Mouse (Mus musculus) ES-E14 (cell line): ENCODE measurements around the gene Cryaa. TPM values are rescaled to one million over a fixed set of nuclear protein-coding genes. Genes with fewer than 3 reads are reported as not detected.

Experiments used
- DNase-seq: peaks from one replicate; pipeline ENCODE4 v3.0.0-alpha.2; 2013; ENCODE audit warnings: low read depth, low spot score
- H3K27ac ChIP-seq: 2 replicates; pipeline ENCODE4 v1.5.1; 2012; ENCODE audit warnings: low read depth, mild to moderate bottlenecking, low read length, moderate library complexity, mixed read lengths; ENCODE audit not compliant: poor library complexity, insufficient read depth, severe bottlenecking
- H3K36me3 ChIP-seq: 2 replicates; pipeline ENCODE4 v1.6.1; 2012; ENCODE audit warnings: mild to moderate bottlenecking, low read length, moderate library complexity, mixed read lengths; ENCODE audit not compliant: control insufficient read depth, poor library complexity, insufficient read depth, severe bottlenecking
- H3K4me1 ChIP-seq, 2 experiments: fragments of 150-350 bp in 1 of 2; sonication (generic) in 1 of 2; 2 replicates each; pipeline ENCODE4 v1.6.1; 2012; ENCODE audit warnings: low read length in 2 of 2, mild to moderate bottlenecking in 1 of 2, mixed read lengths in 1 of 2; ENCODE audit not compliant: control insufficient read depth in 2 of 2, insufficient read depth in 2 of 2, poor library complexity in 1 of 2
- H3K4me3 ChIP-seq, 2 experiments: fragments of 150-350 bp in 1 of 2; sonication (generic) in 1 of 2; 2 replicates each; pipeline ENCODE4 v1.5.1; 2012; ENCODE audit warnings: low read length in 2 of 2, low read depth in 1 of 2, mild to moderate bottlenecking in 1 of 2, mixed read lengths in 1 of 2; ENCODE audit not compliant: insufficient read depth in 1 of 2, poor library complexity in 1 of 2, severe bottlenecking in 1 of 2
- H3K9ac ChIP-seq: 2 replicates; pipeline ENCODE4 v1.6.1; 2012; ENCODE audit warnings: low read depth, mild to moderate bottlenecking, low read length, mixed read lengths; ENCODE audit not compliant: poor library complexity, insufficient read depth, severe bottlenecking
- H3K9me3 ChIP-seq: fragments of 150-350 bp; sonication (generic); 2 replicates; pipeline ENCODE4 v1.6.1; 2012; ENCODE audit warnings: low read depth, mild to moderate bottlenecking, low read length; ENCODE audit not compliant: control insufficient read depth, insufficient read depth
- CHD2 ChIP-seq: IDR thresholded peaks from 2 replicates; pipeline ENCODE4 v1.6.1; 2014; ENCODE audit warnings: mild to moderate bottlenecking, low read depth, low read length, inconsistent platforms
- HCFC1 ChIP-seq: IDR thresholded peaks from 2 replicates; pipeline ENCODE4 v1.6.1; 2012; ENCODE audit warnings: low read length, inconsistent platforms, borderline replicate concordance; ENCODE audit not compliant: insufficient read depth
- MAFK ChIP-seq: IDR thresholded peaks from 2 replicates; pipeline ENCODE4 v1.6.1; 2014; ENCODE audit warnings: mild to moderate bottlenecking, low read depth, low read length, inconsistent platforms; ENCODE audit not compliant: insufficient read depth
- ZC3H11A ChIP-seq: IDR thresholded peaks from 2 replicates; pipeline ENCODE4 v1.6.1; 2012; ENCODE audit warnings: low read depth, mild to moderate bottlenecking, inconsistent platforms, low read length, borderline replicate concordance
- ZNF384 ChIP-seq: IDR thresholded peaks from 2 replicates; pipeline ENCODE4 v1.6.1; 2012; ENCODE audit warnings: low read depth, low read length, inconsistent platforms
- in situ Hi-C, 2 experiments: fragments of 600-800 bp; cut with MboI; formaldehyde crosslinking; loops; one replicate each; pipeline ENCODE4 v1.15.1; 2025; ENCODE audit warnings: low sequenced_read_pairs in 2 of 2, inconsistent platforms in 1 of 2; ENCODE audit not compliant: unreplicated experiment in 2 of 2
- total RNA-seq: library from RNA; depleted of rRNA; stranded (reverse); fragments of 300-350 nt; gene quantifications from 2 replicates; pipeline ENCODE4 v1.2.3, GENCODE M21; 2012; rRNA removed

Gene Cryaa
- total RNA-seq: 0.36 TPM in 1 of 2 replicates, not detected in the other

GRCm38 (mm10) chr17:31677507-31677906 lies at the start of gene Cryaa:
Cryaa (plus strand) TSS chr17:31677807.
- H3K36me3 ChIP-seq: no peaks in the 10 kb centered on the region
- H3K9ac ChIP-seq: no peak within 1 kb of the TSS
- in situ Hi-C loops: no loop called here
- H3K27ac ChIP-seq: no peak within 1 kb of the TSS
- H3K9me3 ChIP-seq: no peaks in the 10 kb centered on the region
- no peaks in the 10 kb centered on the region; a peak in 1 of 4 replicates for H3K4me1 ChIP-seq
- H3K4me3 ChIP-seq: no peak within 1 kb of the TSS
- no peak for DNase-seq
- TF ChIP-seq HCFC1 (no peak), MAFK (no peak), ZNF384 (no peak), CHD2 (no peak), ZC3H11A (no peak)

DNA sequence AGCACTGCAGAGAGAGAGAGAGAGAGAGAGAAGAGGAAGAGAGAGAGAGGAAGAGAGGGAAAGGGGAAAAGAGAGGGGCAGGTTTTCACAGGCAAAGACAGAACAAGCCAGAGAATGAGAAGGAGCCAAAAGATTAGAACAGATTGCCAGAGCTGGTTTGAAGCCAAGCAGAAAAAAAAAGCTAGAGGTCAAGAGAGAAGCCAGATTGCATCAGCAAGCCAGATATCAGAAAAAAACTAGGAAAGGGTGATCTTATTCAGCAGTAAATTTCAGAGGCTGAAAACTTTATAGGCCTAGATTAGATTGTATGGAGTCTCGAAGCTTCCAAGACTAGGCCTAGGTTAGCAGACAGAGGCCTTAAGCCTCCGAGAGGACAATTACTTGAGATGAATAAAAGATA lies 49.6 kb upstream of the Cryaa start:
- no peaks in the 10 kb centered on the region for H3K4me1 ChIP-seq
- in situ Hi-C loops: no loop called here
- H3K9ac ChIP-seq: no peak overlapping the region
- TF ChIP-seq MAFK (no peak), CHD2 (no peak), ZNF384 (no peak), HCFC1 (no peak), ZC3H11A (no peak)
- no peak for DNase-seq
- H3K36me3 ChIP-seq: no peaks in the 10 kb centered on the region
- no peaks in the 10 kb centered on the region for H3K9me3 ChIP-seq
- H3K4me3 ChIP-seq: no peak overlapping the region
- no peak overlapping the region for H3K27ac ChIP-seq

GRCm38 (mm10) chr17:31631081-31631800 lies 46.4 kb upstream of the Cryaa start:
- TF ChIP-seq ZC3H11A: no peak
- TF ChIP-seq ZNF384: no peak
- TF ChIP-seq HCFC1: no peak
- no peak for TF ChIP-seq MAFK
- no peak for TF ChIP-seq CHD2
- no peak overlapping the region for H3K27ac ChIP-seq
- no peak for DNase-seq
- in situ Hi-C loops: no loop called here
- H3K9me3 ChIP-seq: no peaks in the 10 kb centered on the region
- H3K36me3 ChIP-seq: no peaks in the 10 kb centered on the region
- H3K4me1 ChIP-seq: 0 out of 4 replicates have a peak, but pooled peaks cover 0 to under 1% of the 10 kb centered on the region in 2 experiments
- no peak overlapping the region for H3K9ac ChIP-seq
- no peak overlapping the region for H3K4me3 ChIP-seq

DNA sequence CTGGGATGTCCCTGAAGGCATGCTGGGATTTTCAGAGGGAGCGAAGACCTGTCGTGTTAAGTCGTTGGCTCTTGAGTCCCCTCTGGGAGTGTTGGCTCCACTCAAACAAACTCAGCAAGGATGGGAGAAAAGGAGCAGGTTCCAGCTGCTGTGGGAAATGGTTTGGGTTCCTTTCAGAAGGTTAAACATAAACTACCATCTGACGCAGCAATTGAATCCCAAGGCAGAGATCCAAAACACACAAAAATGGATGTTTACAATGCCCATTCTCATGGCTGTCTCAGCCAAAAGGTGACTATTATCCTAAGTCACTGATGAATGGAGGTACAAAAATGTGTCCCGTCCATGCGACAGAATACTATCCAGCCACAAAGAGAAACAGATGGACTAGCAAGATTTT lies 44.6 kb upstream of the Cryaa start:
- Histone ChIP-seq H3K9ac (no peak overlapping the region), H3K4me3 (no peak overlapping the region), H3K9me3 (no peaks in the 10 kb centered on the region), H3K36me3 (no peaks in the 10 kb centered on the region), H3K4me1 (0 out of 4 replicates have a peak, but pooled peaks cover 0 to 2% of the 10 kb centered on the region in 2 experiments), H3K27ac (no peak overlapping the region)
- DNase-seq: no peak
- in situ Hi-C loops: no loop called here
- TF ChIP-seq CHD2: no peak
- no peak for TF ChIP-seq MAFK
- no peak for TF ChIP-seq HCFC1
- no peak for TF ChIP-seq ZC3H11A
- no peak for TF ChIP-seq ZNF384

GRCm38 (mm10) chr17:31634896-31635295 lies 42.7 kb upstream of the Cryaa start:
- Histone ChIP-seq H3K4me3 (no peak overlapping the region), H3K36me3 (no peaks in the 10 kb centered on the region), H3K4me1 (0 out of 4 replicates have a peak, but pooled peaks cover 0 to 2% of the 10 kb centered on the region in 2 experiments), H3K9me3 (no peaks in the 10 kb centered on the region), H3K9ac (no peak overlapping the region), H3K27ac (no peak overlapping the region)
- TF ChIP-seq HCFC1 (no peak), ZNF384 (no peak), CHD2 (no peak), MAFK (no peak), ZC3H11A (no peak)
- DNase-seq: no peak
- in situ Hi-C loops: no loop called here
